Comparison of ENCODE assay signal across 15 mouse cellular contexts in the genomic region with DNA sequence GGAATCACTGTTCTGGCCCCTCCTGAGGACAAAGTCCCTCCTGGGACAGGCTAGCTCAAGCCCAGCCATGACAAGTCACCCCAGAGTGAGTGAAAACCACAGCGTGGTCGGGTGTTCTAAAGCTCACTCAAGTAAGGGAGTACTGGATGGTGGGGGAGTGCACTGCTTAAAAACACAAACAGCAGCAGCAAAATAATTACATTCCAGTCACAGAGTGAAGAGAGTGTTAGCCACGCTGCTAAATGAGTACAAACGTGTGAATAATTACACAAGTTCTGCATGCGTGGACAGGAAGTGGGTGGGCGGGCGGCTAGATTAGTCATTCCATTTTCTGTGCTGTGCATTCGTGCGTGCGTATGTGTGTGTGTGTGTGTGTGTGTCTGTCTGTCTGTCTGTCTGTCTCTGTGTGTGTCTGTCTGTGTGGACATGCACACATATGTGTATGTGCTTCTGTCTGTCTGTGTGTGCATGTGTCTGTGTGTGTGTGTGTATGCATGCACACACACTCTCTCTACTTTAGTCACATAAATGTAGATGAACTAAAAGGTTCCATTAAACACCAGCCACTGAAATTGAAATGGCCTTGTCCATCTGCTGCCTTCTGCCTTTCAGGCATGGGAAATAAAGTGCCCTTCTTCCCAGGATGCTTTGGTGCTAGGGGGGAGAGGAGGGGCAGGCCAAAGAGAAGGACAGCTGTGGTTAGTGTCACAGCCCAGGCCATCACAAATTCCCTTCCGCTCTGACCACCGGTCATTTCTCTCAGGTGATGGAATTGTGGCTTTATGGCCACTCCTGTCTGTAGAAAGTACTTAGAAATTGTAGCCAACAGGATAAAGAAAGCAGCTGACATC.
DNase-seq lines count a peak whose midpoint lies in the region; ATAC-seq and TF ChIP-seq lines count a peak whose summit lies in the region.
"Had no signal": no experiment of that assay in that cellular context is flagged by ENCODE, and none has a peak within 500 bp of the region (broad histone marks: within the 10 kb centered on the region; RNA-seq: fewer than 3 reads in every experiment).

No protein-coding gene starts in this region.

- no peak overlapping the region for H3K4me2 ChIP-seq in forebrain, embryonic 16.5 days (ENCODE audit: low read length)
- H3K4me2 ChIP-seq in forebrain, embryonic 13.5 days = no peak overlapping the region
- H3K4me2 ChIP-seq in hindbrain, embryonic 12.5 days (replicated peaks) = no peak overlapping the region
- no peak overlapping the region for H3K4me2 ChIP-seq in intestine, postnatal 0 days (replicated peaks; ENCODE audit: low read depth)
- H3K4me2 ChIP-seq: embryonic facial prominence, embryonic 15.5 days; heart, embryonic 15.5 days; limb, embryonic 12.5 days had no signal

- ATAC-seq in forebrain, embryonic 16.5 days = peak; percentile 63
- ATAC-seq in forebrain, embryonic 13.5 days = no peak
- peak; percentile 72; the same call in 1 of the 2 replicates for ATAC-seq in hindbrain, embryonic 12.5 days (ENCODE audit: low FRiP score)
- no peak for ATAC-seq in intestine, postnatal 0 days
- ATAC-seq: lung, postnatal 0 days had no signal

- H3K9ac ChIP-seq in forebrain, embryonic 16.5 days (replicated peaks; ENCODE audit: low read depth, low read length) = no peak overlapping the region
- H3K9ac ChIP-seq in forebrain, embryonic 13.5 days = no peak overlapping the region
- H3K9ac ChIP-seq in hindbrain, embryonic 12.5 days = no peak overlapping the region
- no peak overlapping the region for H3K9ac ChIP-seq in intestine, postnatal 0 days (ENCODE audit: low read depth, low read length)
- H3K9ac ChIP-seq: embryonic facial prominence, embryonic 15.5 days; heart, embryonic 15.5 days; limb, embryonic 12.5 days had no signal

- no peaks in the 10 kb centered on the region for H3K4me1 ChIP-seq in forebrain, embryonic 16.5 days (replicated peaks; ENCODE audit: control insufficient read depth, insufficient read depth, low read length)
- H3K4me1 ChIP-seq in forebrain, embryonic 13.5 days = no peaks in the 10 kb centered on the region
- H3K4me1 ChIP-seq in hindbrain, embryonic 12.5 days = peaks cover 12% of the 10 kb centered on the region; the same call in 1 of the 2 replicates
- peaks cover 23% of the 10 kb centered on the region for H3K4me1 ChIP-seq in olfactory bulb, adult 2 months (ENCODE audit: control insufficient read depth, insufficient read depth, low read length)
- H3K4me1 ChIP-seq in intestine, postnatal 0 days (replicated peaks; ENCODE audit: control insufficient read depth, insufficient read depth, low read length) = no peaks in the 10 kb centered on the region
- H3K4me1 ChIP-seq: embryonic facial prominence, embryonic 15.5 days; heart, embryonic 15.5 days; limb, embryonic 12.5 days had no signal

- H3K36me3 ChIP-seq in forebrain, embryonic 16.5 days (ENCODE audit: control insufficient read depth, insufficient read depth) = 0 out of 2 replicates have a peak, but pooled peaks cover 2% of the 10 kb centered on the region
- no peaks in the 10 kb centered on the region for H3K36me3 ChIP-seq in forebrain, embryonic 13.5 days (ENCODE audit: poor library complexity, severe bottlenecking)
- no peaks in the 10 kb centered on the region; the same call in 1 of the 2 replicates for H3K36me3 ChIP-seq in hindbrain, embryonic 12.5 days
- peaks cover 64% of the 10 kb centered on the region for H3K36me3 ChIP-seq in intestine, postnatal 0 days (ENCODE audit: control insufficient read depth, insufficient read depth)

- 67% methylated on average over 12 of the region's 12 CpGs for WGBS in forebrain, embryonic 16.5 days
- WGBS in forebrain, embryonic 13.5 days = 79% methylated on average over 12 of the region's 12 CpGs
- WGBS in hindbrain, embryonic 12.5 days = 73% methylated on average over 12 of the region's 12 CpGs
- 49% methylated on average over 12 of the region's 12 CpGs for WGBS in olfactory bulb, adult 2 months
- WGBS in intestine, postnatal 0 days = 74% methylated on average over 12 of the region's 12 CpGs

- H3K27me3 ChIP-seq in forebrain, embryonic 16.5 days (replicated peaks; ENCODE audit: control insufficient read depth, insufficient read depth, low read length) = no peaks in the 10 kb centered on the region
- H3K27me3 ChIP-seq in forebrain, embryonic 13.5 days = no peaks in the 10 kb centered on the region
- no peaks in the 10 kb centered on the region for H3K27me3 ChIP-seq in hindbrain, embryonic 12.5 days
- no peaks in the 10 kb centered on the region for H3K27me3 ChIP-seq in intestine, postnatal 0 days (replicated peaks; ENCODE audit: control insufficient read depth, insufficient read depth, low read length)
- H3K27me3 ChIP-seq: embryonic facial prominence, embryonic 15.5 days; heart, embryonic 15.5 days; limb, embryonic 12.5 days had no signal

- no peak for TF ChIP-seq CTCF in olfactory bulb, adult 2 months (IDR thresholded peaks at IDR 0.05; ENCODE audit: insufficient read depth, low read depth, low read length)
- no peak for TF ChIP-seq CTCF in intestine, postnatal 0 days (IDR thresholded peaks at IDR 0.05; ENCODE audit: low read depth)

- H3K27ac ChIP-seq in forebrain, embryonic 16.5 days (ENCODE audit: low read length) = no peak overlapping the region
- H3K27ac ChIP-seq in forebrain, embryonic 13.5 days = no peak overlapping the region
- H3K27ac ChIP-seq in hindbrain, embryonic 12.5 days = peak overlapping the region; percentile 37
- H3K27ac ChIP-seq in olfactory bulb, adult 2 months (ENCODE audit: insufficient read depth, low read depth, low read length) = peak overlapping the region; percentile 48; the same call in 1 of the 2 replicates
- H3K27ac ChIP-seq in intestine, postnatal 0 days (ENCODE audit: low read depth, low read length) = no peak overlapping the region
- H3K27ac ChIP-seq: embryonic facial prominence, embryonic 15.5 days; heart, embryonic 15.5 days; limb, embryonic 12.5 days had no signal

- no peak overlapping the region for H3K4me3 ChIP-seq in forebrain, embryonic 16.5 days (replicated peaks; ENCODE audit: low read length)
- H3K4me3 ChIP-seq in forebrain, embryonic 13.5 days = no peak overlapping the region
- no peak overlapping the region for H3K4me3 ChIP-seq in hindbrain, embryonic 12.5 days
- no peak overlapping the region for H3K4me3 ChIP-seq in olfactory bulb, adult 2 months (ENCODE audit: insufficient read depth, low read depth, low read length)
- no peak overlapping the region for H3K4me3 ChIP-seq in intestine, postnatal 0 days (ENCODE audit: low read depth, low read length)
- H3K4me3 ChIP-seq: embryonic facial prominence, embryonic 15.5 days; heart, embryonic 15.5 days; limb, embryonic 12.5 days had no signal

- no peaks in the 10 kb centered on the region for H3K9me3 ChIP-seq in forebrain, embryonic 16.5 days (ENCODE audit: control insufficient read depth, low read length)
- H3K9me3 ChIP-seq in forebrain, embryonic 13.5 days (replicated peaks) = no peaks in the 10 kb centered on the region
- H3K9me3 ChIP-seq in hindbrain, embryonic 12.5 days (replicated peaks) = no peaks in the 10 kb centered on the region
- H3K9me3 ChIP-seq in intestine, postnatal 0 days (ENCODE audit: control insufficient read depth) = no peaks in the 10 kb centered on the region
- H3K9me3 ChIP-seq: embryonic facial prominence, embryonic 15.5 days; heart, embryonic 15.5 days; limb, embryonic 12.5 days had no signal

- DNase-seq in left cerebral cortex, postnatal 14 days (ENCODE audit: low spot score in 2 of 2) = peak; percentile 52 to 71
- no peak for DNase-seq in left cerebral cortex, adult 11 months (ENCODE audit: low spot score)
- no peak for DNase-seq in liver
- DNase-seq: adrenal gland, postnatal 36 days; cerebellum, adult 9-11 months; thymus, postnatal 14 days had no signal

- intact Hi-C loops in left cerebral cortex, postnatal 14 days (cut with DNase I) = no loop called here

- TF ChIP-seq POLR2A in olfactory bulb, adult 2 months (IDR thresholded peaks at IDR 0.05; ENCODE audit: insufficient read depth, low read depth, low read length) = no peak

Comparison
In these comparisons a context has a peak if more than half of its experiments do, and no peak if none do; other contexts are left out.
1. ATAC-seq: peak in forebrain, embryonic 16.5 days (single experiment) and hindbrain, embryonic 12.5 days (single experiment); none in forebrain, embryonic 13.5 days (single experiment) and intestine, postnatal 0 days (single experiment).
2. DNase-seq: peak in left cerebral cortex, postnatal 14 days (2 of 2); none in left cerebral cortex, adult 11 months (single experiment) and liver (single experiment).
3. H3K27ac ChIP-seq: peak in hindbrain, embryonic 12.5 days (single experiment) and olfactory bulb, adult 2 months (single experiment); none in forebrain, embryonic 16.5 days (single experiment), forebrain, embryonic 13.5 days (single experiment) and intestine, postnatal 0 days (single experiment).